In genomic region chr1:57436408-57436807, GRCm38 (mm10) we compare ENCODE assay signal across 8 mouse cellular contexts. TPM values are rescaled to one million over a fixed set of nuclear protein-coding genes. Genes with fewer than 3 reads are reported as not detected.
A peak's percentile ranks its signal among the peaks of the same experiment; 100 is the strongest.
DNase-seq lines count a peak whose midpoint lies in the region; ATAC-seq and TF ChIP-seq lines count a peak whose summit lies in the region.

No protein-coding gene starts in this region.

- peak; percentile 53; the same call in 1 of the 2 replicates for TF ChIP-seq POLR2A in heart, adult 2 months (IDR thresholded peaks at IDR 0.05; ENCODE audit: insufficient read depth, low read depth, low read length)

- no peaks in the 10 kb centered on the region for H3K9me3 ChIP-seq in lung, postnatal 0 days (ENCODE audit: low read length)

- H3K27ac ChIP-seq in heart, adult 2 months = peak overlapping the region; percentile 71
- H3K27ac ChIP-seq in lung, postnatal 0 days (ENCODE audit: low read length) = 0 out of 2 replicates have a peak overlapping the region, but pooled peaks have one; percentile 39

- intact Hi-C loops in heart, adult 2 months (cut with DNase I) = no loop called here

- no peaks in the 10 kb centered on the region for H3K79me2 ChIP-seq in heart, adult 2 months (replicated peaks; ENCODE audit: control insufficient read depth, insufficient read depth, low read length)

- peak; percentile 86 for ATAC-seq in lung, postnatal 0 days

- peak; percentile 15 to 21 for DNase-seq in cerebellum, postnatal 14 days
- no peak for DNase-seq in cerebellum, adult 18-20 months
- DNase-seq in c-Kit-negative CD71-positive TER-119-positive erythroid progenitor cells, embryonic 14.5 days (ENCODE audit: low read depth, low spot score) = peak; percentile 26
- DNase-seq in heart, adult 2 months = peak; percentile 70 to 71
- peak; percentile 63 to 70 for DNase-seq in kidney, adult 8-10 months
- peak; percentile 83 for DNase-seq in lung, postnatal 0 days (ENCODE audit: low spot score)
- DNase-seq in thymus, adult 18-20 months = peak; percentile 47 to 52
- DNase-seq in left cerebral cortex, adult 18-20 months (ENCODE audit: low spot score in 2 of 2) = no peak

- TF ChIP-seq EP300 in heart, adult 2 months (IDR thresholded peaks at IDR 0.05; ENCODE audit: insufficient read depth, low read depth, low read length) = no peak
- 0 out of 2 replicates have a peak, but pooled peaks have one; percentile 11 for TF ChIP-seq EP300 in lung, postnatal 0 days (IDR thresholded peaks at IDR 0.05)

- no peak for TF ChIP-seq CTCF in heart, adult 2 months (IDR thresholded peaks at IDR 0.05)
- no peak for TF ChIP-seq CTCF in lung, postnatal 0 days (IDR thresholded peaks at IDR 0.05)

- 15% methylated on average over 9 of the region's 9 CpGs for WGBS in heart, adult 2 months
- WGBS in lung, postnatal 0 days = 23% methylated on average over 9 of the region's 9 CpGs

- peak overlapping the region; percentile 66; the same call in 1 of the 2 replicates for H3K9ac ChIP-seq in heart, adult 2 months (ENCODE audit: low read depth, low read length)
- H3K9ac ChIP-seq in lung, postnatal 0 days (replicated peaks; ENCODE audit: low read depth) = peak overlapping the region; percentile 34; the same call in 1 of the 2 replicates

- H3K4me1 ChIP-seq in heart, adult 2 months (ENCODE audit: control insufficient read depth, insufficient read depth, low read length) = peaks cover 6% of the 10 kb centered on the region
- no peaks in the 10 kb centered on the region for H3K4me1 ChIP-seq in lung, postnatal 0 days (ENCODE audit: insufficient read depth, low read depth, low read length)

- no peaks in the 10 kb centered on the region for H3K27me3 ChIP-seq in heart, adult 2 months (ENCODE audit: control insufficient read depth, insufficient read depth, low read length)
- no peaks in the 10 kb centered on the region for H3K27me3 ChIP-seq in lung, postnatal 0 days (replicated peaks; ENCODE audit: insufficient read depth, low read length)

- H3K36me3 ChIP-seq in heart, adult 2 months (ENCODE audit: control insufficient read depth, insufficient read depth, low read length) = no peaks in the 10 kb centered on the region
- H3K36me3 ChIP-seq in lung, postnatal 0 days (ENCODE audit: insufficient read depth, low read length) = no peaks in the 10 kb centered on the region

- peak overlapping the region; percentile 59 for H3K4me2 ChIP-seq in lung, postnatal 0 days (replicated peaks; ENCODE audit: low read depth, low read length)

- peak overlapping the region; percentile 47 for H3K4me3 ChIP-seq in heart, adult 2 months
- peak overlapping the region; percentile 34 for H3K4me3 ChIP-seq in lung, postnatal 0 days (ENCODE audit: low read depth, low read length)

RNA-seq across cellular contexts. Expression of gene Tyw5, which starts 29.5 kb away (rescaled TPM):
- 1 to 10 TPM; 5.7 to 5.9 TPM for total RNA-seq in heart, adult 2 months (2021)
- 2.7 and 7.4 TPM in 2 replicates for polyA plus RNA-seq in heart, adult 2 months (2012; rRNA removed)
- 20.5 and 26.9 TPM in 2 replicates for polyA plus RNA-seq in lung, postnatal 0 days (2015; fragmentation: Nextera tagmentation; extraction: Ambion mirVana)
- total RNA-seq in left cerebral cortex, adult 18-20 months (2021) = 10 to 100 TPM; 18.2 to 23.1 TPM

RNA-seq across cellular contexts. Expression of gene Maip1, which starts 30.3 kb away (rescaled TPM):
- 10 to 100 TPM; 10.4 to 11.2 TPM for total RNA-seq in heart, adult 2 months (2021)
- polyA plus RNA-seq in heart, adult 2 months (2012; rRNA removed) = 6.4 and 6.9 TPM in 2 replicates
- polyA plus RNA-seq in lung, postnatal 0 days (2015; fragmentation: Nextera tagmentation; extraction: Ambion mirVana) = 10.9 and 11.9 TPM in 2 replicates
- total RNA-seq in left cerebral cortex, adult 18-20 months (2021) = 10 to 100 TPM; 11.6 to 11.9 TPM

RNA-seq across cellular contexts. Expression of gene 1700066M21Rik, which starts 59.0 kb away (rescaled TPM):
- total RNA-seq in heart, adult 2 months (2021) = 1 to 10 TPM; 1.9 to 2.0 TPM
- polyA plus RNA-seq in heart, adult 2 months (2012; rRNA removed) = 1.3 and 1.6 TPM in 2 replicates
- polyA plus RNA-seq in lung, postnatal 0 days (2015; fragmentation: Nextera tagmentation; extraction: Ambion mirVana) = 5.3 and 6.3 TPM in 2 replicates
- 10 to 100 TPM; 21.0 to 21.9 TPM for total RNA-seq in left cerebral cortex, adult 18-20 months (2021)

Comparison
In these comparisons a context has a peak if more than half of its experiments do, and no peak if none do; other contexts are left out.
1. DNase-seq: peak in cerebellum, postnatal 14 days (2 of 2), c-Kit-negative CD71-positive TER-119-positive erythroid progenitor cells, embryonic 14.5 days (single experiment), heart, adult 2 months (2 of 2), kidney, adult 8-10 months (2 of 2), lung, postnatal 0 days (single experiment) and thymus, adult 18-20 months (2 of 2); none in cerebellum, adult 18-20 months (0 of 2) and left cerebral cortex, adult 18-20 months (0 of 2).
2. RNA of gene 1700066M21Rik, which starts 59.0 kb away (total RNA-seq): 21.0 to 21.9 TPM in left cerebral cortex, adult 18-20 months; 1.9 to 2.0 TPM in heart, adult 2 months; every median in the first group is over 4 times any median in the second.